Mouse (Mus musculus): ENCODE measurements at regions not wholly inside any gene's neighbourhood (a gene's known extent, or its start where the extent isn't known, plus 50 kb on each side); places are given as distances from the start of the nearest gene placed in this dataset.

- no peak overlapping the region for H3ac ChIP-seq (ENCODE audit: control insufficient read depth, insufficient read length, low read depth)
- H3K36me3 ChIP-seq (ENCODE audit: control insufficient read depth, insufficient read depth), result no peaks in the 10 kb centered on the region
- TF ChIP-seq CEBPB (IDR thresholded peaks at IDR 0.05; ENCODE audit: low read depth) (no peak), USF1 (IDR thresholded peaks at IDR 0.05; ENCODE audit: low read depth) (no peak)
- no peaks in the 10 kb centered on the region for H3K79me2 ChIP-seq (ENCODE audit: control insufficient read depth, insufficient read depth)
- no peaks in the 10 kb centered on the region for H3K27me3 ChIP-seq (ENCODE audit: control insufficient read depth, insufficient read depth, insufficient read length)
- no peak overlapping the region for H3K4me3 ChIP-seq (ENCODE audit: insufficient read depth, poor library complexity, severe bottlenecking)
- no peaks in the 10 kb centered on the region for H3K79me3 ChIP-seq (ENCODE audit: low read depth)
Measured at GRCm38 (mm10) chr9:63063525-63063924, 75.8 kb upstream of the Pias1 start.

- H3K4me3 ChIP-seq (ENCODE audit: insufficient read depth, poor library complexity, severe bottlenecking), result no peak overlapping the region
- H3K36me3 ChIP-seq (ENCODE audit: control insufficient read depth, insufficient read depth), result no peaks in the 10 kb centered on the region
- no peak overlapping the region for H3ac ChIP-seq (ENCODE audit: control insufficient read depth, insufficient read length, low read depth)
- no peaks in the 10 kb centered on the region for H3K27me3 ChIP-seq (ENCODE audit: control insufficient read depth, insufficient read depth, insufficient read length)
- H3K79me2 ChIP-seq (ENCODE audit: control insufficient read depth, insufficient read depth), result no peaks in the 10 kb centered on the region
- TF ChIP-seq MYOD1 (IDR thresholded peaks at IDR 0.05; ENCODE audit: control insufficient read depth, insufficient read length, low read depth), result no peak
- TF ChIP-seq FOSL1 (IDR thresholded peaks at IDR 0.05; ENCODE audit: insufficient read depth, low read length, poor library complexity, severe bottlenecking), result no peak
- TF ChIP-seq USF1 (IDR thresholded peaks at IDR 0.05; ENCODE audit: low read depth), result no peak
- no peak for TF ChIP-seq MYOG (IDR thresholded peaks at IDR 0.05; ENCODE audit: control insufficient read depth, extremely low read depth, insufficient read length)
- TF ChIP-seq MAX (IDR thresholded peaks at IDR 0.05), result no peak
- TF ChIP-seq CTCF (IDR thresholded peaks at IDR 0.05; ENCODE audit: control insufficient read depth, insufficient read depth, insufficient read length), result no peak
- no peak for TF ChIP-seq CEBPB (IDR thresholded peaks at IDR 0.05; ENCODE audit: low read depth)
- no peaks in the 10 kb centered on the region for H3K79me3 ChIP-seq (ENCODE audit: low read depth)
Measured at GRCm38 (mm10) chr9:63060740-63061139, 73.0 kb upstream of the Pias1 start.

GRCm38 (mm10) chr9:63059234-63059842 lies 71.6 kb upstream of the Pias1 start:
- no peaks in the 10 kb centered on the region for H3K36me3 ChIP-seq (ENCODE audit: control insufficient read depth, insufficient read depth)
- no peaks in the 10 kb centered on the region for H3K79me2 ChIP-seq (ENCODE audit: control insufficient read depth, insufficient read depth)
- H3ac ChIP-seq (ENCODE audit: control insufficient read depth, insufficient read length, low read depth), result no peak overlapping the region
- H3K27me3 ChIP-seq (ENCODE audit: control insufficient read depth, insufficient read depth, insufficient read length), result no peaks in the 10 kb centered on the region
- no peak overlapping the region for H3K4me3 ChIP-seq (ENCODE audit: insufficient read depth, poor library complexity, severe bottlenecking)
- TF ChIP-seq USF1 (IDR thresholded peaks at IDR 0.05; ENCODE audit: low read depth), result no peak
- TF ChIP-seq CTCF (IDR thresholded peaks at IDR 0.05; ENCODE audit: control insufficient read depth, insufficient read depth, insufficient read length), result no peak
- TF ChIP-seq MAX (IDR thresholded peaks at IDR 0.05), result no peak
- no peak for TF ChIP-seq MYOD1 (IDR thresholded peaks at IDR 0.05; ENCODE audit: control insufficient read depth, insufficient read length, low read depth)
- no peak for TF ChIP-seq FOSL1 (IDR thresholded peaks at IDR 0.05; ENCODE audit: insufficient read depth, low read length, poor library complexity, severe bottlenecking)
- no peak for TF ChIP-seq CEBPB (IDR thresholded peaks at IDR 0.05; ENCODE audit: low read depth)
- H3K79me3 ChIP-seq (ENCODE audit: low read depth), result no peaks in the 10 kb centered on the region

- TF ChIP-seq CEBPB (IDR thresholded peaks at IDR 0.05; ENCODE audit: low read depth) (no peak), USF1 (IDR thresholded peaks at IDR 0.05; ENCODE audit: low read depth) (no peak), MAX (IDR thresholded peaks at IDR 0.05) (no peak), CTCF (IDR thresholded peaks at IDR 0.05; ENCODE audit: control insufficient read depth, insufficient read depth, insufficient read length) (no peak), MYOD1 (IDR thresholded peaks at IDR 0.05; ENCODE audit: control insufficient read depth, insufficient read length, low read depth) (no peak), MYOG (IDR thresholded peaks at IDR 0.05; ENCODE audit: control insufficient read depth, extremely low read depth, insufficient read length) (no peak), FOSL1 (IDR thresholded peaks at IDR 0.05; ENCODE audit: insufficient read depth, low read length, poor library complexity, severe bottlenecking) (no peak)
- H3K79me2 ChIP-seq (ENCODE audit: control insufficient read depth, insufficient read depth), result no peaks in the 10 kb centered on the region
- no peaks in the 10 kb centered on the region for H3K79me3 ChIP-seq (ENCODE audit: low read depth)
- H3K4me3 ChIP-seq (ENCODE audit: insufficient read depth, poor library complexity, severe bottlenecking), result no peak overlapping the region
- H3K36me3 ChIP-seq (ENCODE audit: control insufficient read depth, insufficient read depth), result no peaks in the 10 kb centered on the region
- H3K27me3 ChIP-seq (ENCODE audit: control insufficient read depth, insufficient read depth, insufficient read length), result no peaks in the 10 kb centered on the region
- H3ac ChIP-seq (ENCODE audit: control insufficient read depth, insufficient read length, low read depth), result no peak overlapping the region
Measured at GRCm38 (mm10) chr9:63058506-63059233, 70.9 kb upstream of the Pias1 start.

- no peak overlapping the region for H3K4me3 ChIP-seq (ENCODE audit: insufficient read depth, poor library complexity, severe bottlenecking)
- no peaks in the 10 kb centered on the region for H3K27me3 ChIP-seq (ENCODE audit: control insufficient read depth, insufficient read depth, insufficient read length)
- TF ChIP-seq USF1 (IDR thresholded peaks at IDR 0.05; ENCODE audit: low read depth), result no peak
- no peak for TF ChIP-seq CTCF (IDR thresholded peaks at IDR 0.05; ENCODE audit: control insufficient read depth, insufficient read depth, insufficient read length)
- no peak for TF ChIP-seq FOSL1 (IDR thresholded peaks at IDR 0.05; ENCODE audit: insufficient read depth, low read length, poor library complexity, severe bottlenecking)
- no peak for TF ChIP-seq MYOD1 (IDR thresholded peaks at IDR 0.05; ENCODE audit: control insufficient read depth, insufficient read length, low read depth)
- no peak for TF ChIP-seq MYOG (IDR thresholded peaks at IDR 0.05; ENCODE audit: control insufficient read depth, extremely low read depth, insufficient read length)
- no peak for TF ChIP-seq CEBPB (IDR thresholded peaks at IDR 0.05; ENCODE audit: low read depth)
- TF ChIP-seq MAX (IDR thresholded peaks at IDR 0.05), result no peak
- no peak overlapping the region for H3ac ChIP-seq (ENCODE audit: control insufficient read depth, insufficient read length, low read depth)
- no peaks in the 10 kb centered on the region for H3K36me3 ChIP-seq (ENCODE audit: control insufficient read depth, insufficient read depth)
- H3K79me2 ChIP-seq (ENCODE audit: control insufficient read depth, insufficient read depth), result no peaks in the 10 kb centered on the region
- H3K79me3 ChIP-seq (ENCODE audit: low read depth), result no peaks in the 10 kb centered on the region
Measured at GRCm38 (mm10) chr9:63056695-63057349, 69.1 kb upstream of the Pias1 start.
